Mouse (Mus musculus) brain, embryonic 14.5 days (tissue): ENCODE results near the gene Timmdc1.

Experiments used
- CTCF ChIP-seq: fragments of 200-500 bp; IDR thresholded peaks from 2 replicates; pipeline ENCODE4 v1.5.1; 2012; ENCODE audit warnings: inconsistent platforms, mild to moderate bottlenecking, moderate library complexity, borderline replicate concordance; ENCODE audit not compliant: insufficient read depth, insufficient read length; ENCODE audit errors: extremely low read depth
- POLR2A ChIP-seq: fragments of 200-500 bp; IDR thresholded peaks from 2 replicates; pipeline ENCODE4 v1.6.1; 2012; ENCODE audit warnings: mild to moderate bottlenecking, inconsistent platforms, borderline replicate concordance; ENCODE audit not compliant: poor library complexity, insufficient read depth, insufficient read length, severe bottlenecking; ENCODE audit errors: extremely low read depth

GRCm38 (mm10) chr16:38482780-38483562 is 39.5 kb downstream of the Timmdc1 start:
- TF ChIP-seq CTCF = peak; percentile 27; the same call in 1 of the 2 replicates
- no peak for TF ChIP-seq POLR2A
